Mouse (Mus musculus) NIH3T3 (cell line): ENCODE measurements at regions not wholly inside any gene's neighbourhood (a gene's known extent, or its start where the extent isn't known, plus 50 kb on each side); places are given as distances from the start of the nearest gene placed in this dataset.

Source experiments
- DNase-seq: peaks from one replicate; pipeline ENCODE4 v3.0.0-alpha.2; 2012; ENCODE audit warnings: low read depth

DNA sequence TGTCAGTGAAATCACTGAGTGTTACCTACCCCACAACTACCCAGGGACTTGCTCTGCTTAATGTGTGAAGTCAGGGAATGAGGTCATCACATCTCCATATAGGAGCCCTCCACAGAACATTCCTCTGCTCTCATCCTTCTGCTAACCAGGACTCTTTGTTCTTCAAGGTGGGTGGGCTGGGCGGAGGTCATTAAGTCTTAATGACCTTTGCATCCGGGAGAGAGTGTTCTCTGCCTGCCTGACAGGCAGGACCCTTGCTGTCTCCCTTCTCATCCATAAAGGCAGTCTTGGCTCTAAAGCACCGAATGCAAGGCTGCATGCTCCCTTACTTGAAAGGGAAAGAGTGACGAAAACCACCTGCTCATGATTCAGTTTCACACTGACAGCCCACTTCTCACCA lies 1051.4 kb downstream of the Slc22a22 start:
- DNase-seq = no peak

DNA sequence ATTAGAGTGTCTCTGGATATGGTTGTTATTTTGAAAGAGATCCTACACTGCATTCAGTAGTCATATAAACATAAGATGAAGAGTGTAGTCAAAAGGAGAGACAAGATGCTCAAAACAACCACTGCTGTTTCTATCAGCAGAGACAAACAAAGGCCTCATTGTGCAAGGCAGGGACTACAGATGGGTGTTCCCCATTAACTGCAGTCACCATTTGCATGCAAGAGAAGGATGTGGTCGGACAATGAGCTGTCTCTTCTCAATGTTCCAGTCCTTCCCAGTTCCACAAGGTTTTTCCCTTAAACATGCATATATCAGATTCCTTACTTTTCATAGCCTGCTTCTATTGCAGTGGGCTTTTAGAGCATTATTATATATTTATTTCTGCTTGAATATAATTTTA lies 1056.7 kb downstream of the Slc22a22 start:
- DNase-seq = peak; percentile 32

DNA sequence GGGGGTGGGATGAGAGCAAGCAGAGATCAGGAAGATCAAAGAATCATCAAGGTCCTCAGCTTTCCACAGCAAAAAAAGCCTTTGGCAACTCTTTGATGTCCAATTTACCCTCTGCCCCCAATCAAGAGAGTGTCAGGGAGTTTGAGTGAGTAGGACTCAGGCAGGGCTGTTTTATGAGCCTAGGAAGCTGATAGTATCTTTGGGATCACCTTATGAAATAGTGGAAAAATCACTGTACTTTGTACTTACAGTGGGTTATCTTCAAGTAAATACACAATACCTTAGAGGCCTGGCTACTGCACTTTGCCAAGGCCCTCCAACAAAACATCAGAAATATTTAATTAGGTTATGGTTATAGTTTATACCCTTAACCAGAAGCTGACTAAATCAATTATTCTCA lies 1085.4 kb downstream of the Slc22a22 start:
- no peak for DNase-seq

DNA sequence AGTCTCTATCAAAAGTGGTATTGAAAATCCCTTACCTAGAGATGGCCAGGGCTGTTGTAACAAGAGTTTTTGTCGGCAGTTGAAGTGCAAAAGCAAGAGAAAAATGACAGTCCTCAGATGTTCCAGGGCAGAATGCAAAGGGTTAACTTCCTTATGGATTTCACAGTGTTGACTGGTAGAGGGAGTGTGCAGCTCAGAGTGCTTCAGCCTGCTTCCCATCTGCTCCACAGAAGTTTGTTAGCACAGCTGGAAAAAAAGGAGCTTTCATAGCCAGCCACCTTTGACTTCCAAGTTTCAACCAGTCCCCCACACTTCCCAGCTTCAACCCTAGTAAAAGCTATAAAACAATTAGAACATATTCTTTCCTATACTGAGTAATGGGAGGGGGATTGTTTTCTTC lies 1098.9 kb downstream of the Slc22a22 start:
- no peak for DNase-seq

DNA sequence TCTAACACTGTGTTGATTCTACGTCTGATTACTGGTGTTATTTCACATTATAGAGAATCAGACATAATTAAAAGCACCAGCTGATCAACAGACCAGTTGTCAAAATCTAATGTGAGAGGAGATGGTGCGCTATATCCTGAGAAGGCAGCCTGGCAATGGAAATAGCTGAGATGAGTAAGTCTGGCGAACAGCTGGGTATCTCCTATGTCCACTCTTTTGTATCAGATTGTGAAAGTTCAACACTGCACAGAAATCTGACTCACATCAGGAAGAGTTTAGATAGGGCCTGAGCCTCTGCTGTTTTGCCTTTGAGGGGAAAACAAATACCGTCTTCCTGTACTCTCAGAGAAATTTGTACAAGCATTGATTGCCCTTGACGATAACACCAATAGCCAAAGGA lies 1126.5 kb downstream of the Slc22a22 start:
- peak; percentile 11 for DNase-seq

DNA sequence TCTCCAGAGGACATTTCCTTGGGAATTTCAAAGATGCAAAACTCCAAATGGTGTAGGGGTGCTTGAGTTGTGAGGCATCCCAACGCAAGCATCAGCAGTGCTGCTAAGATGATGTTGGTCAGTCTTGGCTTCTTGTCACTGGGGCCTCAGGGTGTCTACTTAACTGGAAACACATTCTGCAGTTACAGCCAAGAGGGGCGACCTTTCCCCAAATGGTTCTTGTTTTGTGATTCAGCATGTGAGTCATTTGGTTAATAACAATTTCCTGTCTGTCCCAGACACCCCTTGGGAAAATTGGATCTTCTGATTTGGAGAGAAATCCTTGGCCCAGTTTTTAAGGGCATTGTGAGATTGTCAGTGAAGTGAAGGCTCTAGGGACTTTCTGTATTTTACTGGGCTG lies 1131.3 kb downstream of the Slc22a22 start:
- DNase-seq = peak; percentile 76

DNA sequence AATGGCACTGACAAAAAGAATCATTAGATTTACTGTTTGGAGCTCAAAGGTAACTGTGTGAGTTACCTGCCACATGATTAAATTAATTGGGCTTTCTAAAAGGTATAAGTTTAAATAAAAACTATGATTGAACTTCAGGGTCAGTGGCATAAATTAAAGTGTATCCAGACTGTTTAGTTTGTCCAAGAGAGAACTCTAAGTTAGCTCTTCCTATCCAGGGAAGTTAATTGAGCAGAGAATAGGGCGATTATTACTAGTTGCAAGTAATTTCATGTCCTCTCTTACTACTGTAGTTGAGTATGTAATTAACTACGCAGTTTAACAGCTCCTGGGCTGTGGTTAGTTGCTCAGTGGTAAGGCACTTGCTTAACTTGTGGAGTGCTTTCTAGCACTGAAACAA lies 1132.5 kb downstream of the Slc22a22 start:
- no peak for DNase-seq

DNA sequence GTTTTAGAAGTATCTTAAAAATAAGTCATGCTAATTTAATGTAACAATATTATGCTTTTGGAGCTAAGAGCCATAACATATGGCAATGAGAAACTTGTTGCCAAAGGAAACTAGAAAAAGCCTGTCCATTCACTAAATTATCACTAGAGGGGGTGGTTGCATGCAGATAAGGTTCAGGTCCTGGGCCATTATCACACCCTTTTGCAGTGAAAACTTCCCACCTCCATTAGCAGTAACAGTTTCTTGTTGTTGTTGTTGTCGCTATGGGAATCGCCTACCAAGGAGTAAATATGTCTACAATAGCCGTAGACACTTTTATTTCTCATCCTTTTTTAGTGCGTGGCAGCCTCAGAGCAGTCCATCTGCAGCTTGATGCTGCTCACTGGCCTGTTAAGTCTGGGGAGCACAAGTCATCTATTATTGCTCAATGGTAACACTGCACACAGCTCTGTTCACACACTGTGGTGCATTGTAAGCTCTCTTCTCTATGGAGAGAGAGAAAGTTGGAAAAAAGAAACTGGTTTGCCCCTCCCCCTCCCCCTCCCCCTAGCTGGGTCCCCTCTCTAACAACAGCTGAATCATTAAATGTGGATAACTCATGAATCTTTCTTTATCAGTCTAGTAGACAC lies 1133.0 kb downstream of the Slc22a22 start:
- peak; percentile 70 for DNase-seq

DNA sequence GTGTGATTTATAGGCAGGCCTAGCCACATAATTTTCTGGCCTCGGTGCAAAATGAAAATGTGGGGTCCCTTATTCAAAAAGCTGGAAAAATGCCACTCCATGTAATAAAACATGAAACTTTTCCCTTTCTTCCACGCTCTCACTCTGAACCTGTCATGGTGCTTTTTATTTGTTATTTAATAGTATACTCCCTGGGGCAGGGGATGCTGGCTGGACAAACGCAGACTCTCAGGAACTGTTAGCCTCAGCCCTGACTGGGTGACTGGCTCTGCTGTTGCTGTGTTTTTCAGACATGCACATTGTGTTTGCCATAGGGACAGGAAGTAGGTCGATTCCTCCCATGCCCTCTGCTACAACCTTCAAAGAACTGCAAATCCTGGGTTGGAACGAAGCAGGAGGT lies 1139.5 kb downstream of the Slc22a22 start:
- no peak for DNase-seq

DNA sequence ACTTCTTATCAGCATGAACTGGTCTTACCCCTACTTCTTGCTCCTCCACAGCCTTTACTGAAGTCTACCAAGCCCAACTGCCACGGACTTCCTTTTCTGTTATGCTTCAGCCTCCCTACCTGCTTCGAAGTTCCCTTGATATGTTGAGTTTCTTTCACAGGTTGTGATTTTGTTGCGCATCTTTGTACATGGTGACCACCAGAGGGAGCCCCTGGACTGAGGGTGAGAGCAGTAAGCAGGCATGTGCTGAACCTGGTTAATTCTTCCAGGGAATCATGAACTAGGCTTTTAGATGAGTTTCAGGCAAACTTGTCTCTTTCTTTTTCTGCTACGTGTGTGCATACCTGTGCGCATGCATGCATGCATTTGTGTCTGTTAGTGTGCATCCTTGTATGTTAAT lies 1141.0 kb downstream of the Slc22a22 start:
- DNase-seq = peak; percentile 90

DNA sequence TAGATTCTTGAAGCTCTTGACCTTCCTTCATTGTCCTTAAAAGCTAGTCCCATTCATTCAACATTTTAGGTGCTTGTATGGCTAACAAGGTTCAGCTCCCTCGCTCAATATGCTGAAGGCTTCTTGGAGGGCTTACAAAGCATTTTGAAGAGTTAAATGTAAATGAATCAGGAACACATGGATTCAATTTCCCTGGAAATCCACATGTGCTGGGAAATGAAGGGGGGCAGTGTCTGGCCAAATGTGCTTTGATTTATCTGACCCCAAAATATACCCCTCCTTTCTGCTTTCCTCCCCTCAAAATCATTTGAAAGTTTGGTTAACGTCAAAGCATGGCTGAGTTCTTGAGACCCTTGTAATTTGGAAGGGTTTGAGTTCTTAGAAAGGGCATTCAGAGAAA lies 1142.4 kb downstream of the Slc22a22 start:
- DNase-seq = no peak

DNA sequence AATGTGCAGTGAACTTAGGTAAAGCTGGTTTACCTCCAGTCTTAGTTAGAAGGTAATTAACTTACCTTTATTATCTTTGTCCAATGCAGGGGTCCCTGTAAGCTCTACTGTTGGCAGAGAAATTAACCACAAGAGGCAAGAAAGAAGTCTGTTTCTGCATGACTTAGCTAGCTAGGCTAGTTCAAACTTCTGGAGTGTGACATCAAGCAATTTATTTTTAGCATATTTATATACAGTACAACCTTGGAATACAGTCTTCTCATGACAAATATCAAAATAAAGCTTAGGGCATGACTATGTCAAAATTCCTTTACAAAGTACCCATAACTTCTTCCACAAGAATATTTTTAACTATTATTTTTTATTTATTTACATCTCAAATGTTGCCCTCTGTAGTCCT lies 1156.9 kb downstream of the Slc22a22 start:
- no peak for DNase-seq

DNA sequence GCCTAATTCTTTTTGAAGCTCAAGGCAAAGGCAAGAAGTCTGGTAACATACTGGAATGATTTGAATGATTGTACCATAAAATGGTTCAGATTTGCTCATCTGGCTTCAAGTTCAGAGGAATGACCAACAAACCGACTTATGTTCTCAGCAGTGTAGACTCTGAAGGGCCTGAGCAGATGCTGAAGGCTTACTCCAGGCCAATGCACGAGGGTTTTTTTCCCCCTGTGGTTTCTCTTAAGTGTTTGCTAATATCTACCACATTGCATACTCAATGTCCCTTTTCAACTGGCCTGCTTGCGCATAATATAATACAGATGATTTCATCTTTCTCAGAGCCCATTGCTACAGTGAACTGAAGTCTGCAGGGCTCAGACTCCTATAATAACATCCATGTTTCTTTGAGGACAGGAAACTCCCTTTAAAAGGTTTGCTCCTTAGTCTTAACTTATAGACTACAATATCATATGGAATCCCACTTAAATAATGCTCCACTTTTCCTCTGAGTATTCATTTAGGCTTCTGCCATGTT lies 1182.5 kb downstream of the Slc22a22 start:
- peak; percentile 13 for DNase-seq

DNA sequence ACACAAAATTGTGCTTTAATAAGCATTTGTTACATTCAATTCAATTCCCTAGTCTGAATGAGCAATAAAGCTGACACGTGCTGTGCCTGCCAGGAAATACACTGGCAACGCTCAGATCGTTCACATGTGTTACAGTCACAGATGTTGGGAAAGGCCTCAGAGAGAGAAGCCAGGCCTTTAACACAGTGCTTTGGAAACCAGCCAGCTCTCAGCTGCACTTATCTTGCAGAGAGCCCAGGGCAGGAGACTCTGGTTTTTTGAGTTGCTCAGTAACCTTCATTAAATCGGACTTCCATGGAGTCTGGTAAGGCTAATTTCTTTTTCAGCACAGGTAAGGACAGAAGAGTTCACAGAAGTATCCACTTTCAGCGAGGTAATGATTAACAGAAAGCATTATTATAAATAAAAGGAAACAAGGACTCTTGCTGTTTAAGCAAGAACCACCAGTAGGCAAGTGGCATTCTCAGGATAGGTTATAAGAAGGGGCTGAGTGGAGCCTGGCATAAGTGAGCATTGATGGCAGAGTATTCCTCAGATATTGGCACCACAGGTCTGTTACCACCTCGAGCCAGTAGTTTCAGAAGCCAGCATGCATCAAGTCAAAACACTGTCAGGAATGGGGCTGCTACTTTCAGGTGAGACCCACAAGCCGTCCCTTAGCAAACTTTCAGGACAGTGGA lies 1198.7 kb downstream of the Slc22a22 start:
- DNase-seq = peak; percentile 89

DNA sequence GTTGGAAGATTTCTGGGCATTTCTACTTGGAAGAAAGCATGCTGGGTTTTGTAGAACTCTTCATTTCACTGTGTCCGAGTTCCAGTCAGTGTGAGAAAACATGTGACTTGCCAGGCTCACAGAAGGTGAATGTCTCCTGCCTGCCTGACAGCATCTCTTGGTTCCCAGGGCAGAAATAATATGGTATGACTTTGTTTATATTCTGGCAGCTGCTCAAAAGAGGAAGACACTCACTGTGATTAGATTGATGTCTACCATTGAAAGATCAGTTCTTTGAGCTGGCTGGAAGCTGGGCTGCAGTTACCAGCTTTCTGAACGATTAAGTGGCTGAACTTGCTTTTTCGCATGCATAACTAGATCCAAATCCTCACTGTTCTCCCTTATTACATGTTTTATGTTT lies 1199.4 kb downstream of the Slc22a22 start:
- no peak for DNase-seq

DNA sequence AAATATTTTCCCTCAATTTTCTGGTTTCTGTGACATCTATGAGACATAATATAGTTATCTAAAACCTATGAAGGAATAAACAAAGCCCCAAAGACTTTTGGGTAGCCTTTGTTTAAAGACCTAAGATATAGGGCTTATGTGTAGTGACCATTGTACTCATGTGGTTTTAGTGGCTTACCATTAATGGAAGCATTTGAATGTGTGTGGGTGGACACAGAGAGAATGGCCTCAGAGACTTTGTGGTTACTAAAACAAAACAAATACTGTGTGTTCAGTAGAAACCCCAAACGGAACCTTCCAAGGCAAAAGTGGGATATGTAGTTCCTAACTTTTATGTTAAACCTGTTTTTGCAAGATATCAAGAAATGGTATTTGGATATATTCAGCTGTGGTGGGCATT lies 1228.7 kb downstream of the Slc22a22 start:
- no peak for DNase-seq

DNA sequence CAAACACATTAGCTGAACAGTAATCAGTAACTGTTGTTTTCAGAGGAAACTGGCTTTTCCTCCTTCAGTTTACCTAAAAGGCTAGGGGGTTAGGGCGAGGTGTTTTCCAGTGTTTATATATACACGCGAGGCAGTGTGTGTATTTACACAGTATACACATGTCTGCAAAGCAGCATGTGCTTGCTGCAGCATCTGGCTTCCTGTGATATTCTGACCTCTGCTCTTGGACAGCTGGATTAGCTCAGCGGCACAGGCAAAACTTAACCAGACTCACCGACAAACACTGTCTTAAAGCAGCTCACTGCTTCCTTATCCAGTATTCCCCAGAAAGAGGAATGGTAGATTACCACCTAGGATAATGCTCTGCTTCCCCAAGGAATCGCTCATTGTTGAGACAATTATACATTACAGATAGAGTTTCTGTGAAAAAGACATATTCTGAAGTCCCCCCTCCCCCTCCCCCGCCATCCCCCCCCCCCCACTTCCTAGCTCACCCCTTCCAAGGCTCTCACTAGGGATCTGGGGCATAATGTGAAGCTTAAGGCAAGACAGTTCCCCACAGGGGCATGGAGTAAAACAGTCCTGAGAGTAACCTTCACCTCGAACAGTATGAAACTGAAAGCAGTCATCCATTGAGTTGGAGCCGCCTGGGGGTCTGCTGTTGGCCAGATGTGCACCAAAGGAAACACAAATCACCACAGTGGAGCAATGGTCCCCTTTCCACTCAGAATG lies 1233.3 kb downstream of the Slc22a22 start:
- no peak for DNase-seq

DNA sequence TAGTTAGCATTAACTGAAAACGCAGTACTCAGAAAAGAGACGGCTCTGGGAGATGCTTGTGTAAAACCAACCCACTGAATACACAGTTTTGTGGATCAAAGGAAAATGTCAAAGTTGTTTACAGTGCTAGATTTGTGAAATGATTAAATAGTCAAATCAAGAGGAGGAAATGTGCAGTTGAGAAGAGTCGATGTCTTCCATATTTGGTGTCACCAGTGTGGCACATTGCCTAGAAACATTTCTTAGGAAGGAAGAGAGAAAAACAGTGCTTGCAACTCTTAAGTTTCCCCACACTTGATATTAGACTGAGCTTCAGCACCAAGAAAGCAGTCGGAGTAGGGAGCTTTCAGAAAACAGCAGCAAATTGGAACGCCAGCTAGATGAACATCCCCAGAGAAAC lies 1274.9 kb downstream of the Slc22a22 start:
- no peak for DNase-seq

DNA sequence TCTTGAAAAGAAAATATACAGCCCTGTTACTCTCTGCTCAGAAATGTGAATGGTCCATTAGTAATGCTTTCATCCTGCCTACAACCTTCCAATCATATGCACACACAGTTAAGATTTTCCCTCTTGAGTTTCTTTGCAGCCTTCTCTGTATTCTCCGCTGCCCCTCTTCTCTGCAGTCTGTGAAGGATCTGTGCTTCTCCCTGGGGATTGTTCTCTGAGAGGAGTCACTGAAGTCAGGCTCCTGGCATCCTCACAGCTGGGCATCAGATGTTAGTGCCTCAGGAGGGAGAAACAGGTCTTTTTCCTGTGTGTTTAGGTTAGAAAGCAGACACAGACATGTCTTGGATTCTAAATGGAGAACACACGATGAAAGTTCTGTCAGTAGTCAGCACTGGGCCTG lies 1278.1 kb downstream of the Slc22a22 start:
- no peak for DNase-seq

DNA sequence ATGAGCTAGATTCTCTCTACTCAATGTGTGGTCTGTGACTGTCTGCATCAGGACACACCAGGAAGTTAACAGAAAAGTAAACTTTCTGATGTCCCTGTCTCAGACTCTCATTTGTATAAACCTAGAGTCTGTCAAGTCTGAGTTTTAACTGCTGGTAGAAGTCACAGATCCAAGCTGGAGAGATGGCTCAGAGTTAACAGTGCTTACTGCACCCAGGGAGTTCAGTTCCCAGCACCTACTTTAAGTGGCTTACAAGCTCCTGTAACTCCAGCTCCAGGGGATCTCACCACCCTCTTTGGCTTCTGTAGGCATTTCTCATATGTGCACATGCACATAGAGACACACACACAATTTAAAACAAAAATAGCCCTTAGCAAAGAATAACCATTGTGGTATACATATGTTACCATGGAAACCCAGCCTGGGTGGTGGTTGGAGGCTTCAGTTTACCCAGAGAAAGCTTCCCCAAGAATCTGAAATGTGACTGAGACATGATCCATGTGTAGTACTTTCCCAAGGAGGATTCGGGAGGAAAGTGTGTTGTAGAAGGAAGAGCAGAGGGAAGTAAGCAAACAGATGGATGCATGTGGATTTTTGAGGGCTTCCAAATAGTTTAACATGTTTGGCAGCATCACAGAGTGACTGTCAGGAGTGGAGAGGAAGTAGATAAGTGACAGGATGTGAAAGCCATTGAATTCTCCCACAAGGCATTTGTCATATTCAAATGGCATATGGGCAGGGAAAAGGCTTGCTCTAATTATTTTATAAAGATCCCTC lies 1279.8 kb downstream of the Slc22a22 start:
- no peak for DNase-seq

DNA sequence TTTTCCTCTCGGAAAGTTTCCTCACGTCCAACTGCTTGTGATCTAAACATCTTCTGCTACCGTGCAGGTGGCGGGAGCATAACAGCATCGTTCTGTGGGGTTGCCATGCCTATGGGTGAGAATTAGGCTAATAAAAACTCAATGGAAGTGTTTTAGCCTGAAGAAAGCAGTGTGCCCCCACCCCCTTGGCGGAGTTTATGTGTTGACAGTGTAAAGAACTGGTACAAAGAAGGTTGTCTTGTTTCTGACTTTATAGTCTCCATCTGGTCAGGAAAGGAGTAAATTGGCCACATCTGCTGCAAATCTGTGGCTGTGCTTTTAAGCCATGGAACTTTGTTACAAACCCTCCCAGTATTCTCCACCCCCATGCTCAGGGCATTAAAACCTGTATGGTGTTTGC lies 1311.2 kb downstream of the Slc22a22 start:
- DNase-seq = no peak

DNA sequence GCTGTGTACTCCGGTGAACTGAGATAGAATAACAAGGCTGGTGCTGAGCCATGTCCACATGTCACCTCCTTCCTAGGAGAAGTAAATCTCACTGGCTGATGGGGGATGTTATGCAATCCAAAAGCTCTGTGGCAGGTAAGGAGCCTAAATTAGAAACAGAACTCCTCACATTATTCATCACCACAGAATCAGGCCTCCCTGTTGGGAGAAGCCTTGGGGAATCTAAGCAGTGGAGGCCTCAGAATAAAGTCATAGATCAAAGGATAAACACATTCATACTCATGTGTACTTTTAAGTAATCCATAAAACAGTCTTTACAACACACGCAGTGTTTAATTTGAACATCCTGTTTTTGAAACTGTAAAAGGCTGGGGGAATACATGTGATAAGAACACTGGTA lies 1318.7 kb downstream of the Slc22a22 start:
- no peak for DNase-seq
